Mouse (Mus musculus): ENCODE measurements around the gene 2810004N23Rik. TPM values are rescaled to one million over a fixed set of nuclear protein-coding genes. Genes with fewer than 3 reads are reported as not detected.

Gene 2810004N23Rik
- total and polyA plus RNA-seq, 3 experiments: 49.3 to 74.1 (median 52.6) TPM

DNA sequence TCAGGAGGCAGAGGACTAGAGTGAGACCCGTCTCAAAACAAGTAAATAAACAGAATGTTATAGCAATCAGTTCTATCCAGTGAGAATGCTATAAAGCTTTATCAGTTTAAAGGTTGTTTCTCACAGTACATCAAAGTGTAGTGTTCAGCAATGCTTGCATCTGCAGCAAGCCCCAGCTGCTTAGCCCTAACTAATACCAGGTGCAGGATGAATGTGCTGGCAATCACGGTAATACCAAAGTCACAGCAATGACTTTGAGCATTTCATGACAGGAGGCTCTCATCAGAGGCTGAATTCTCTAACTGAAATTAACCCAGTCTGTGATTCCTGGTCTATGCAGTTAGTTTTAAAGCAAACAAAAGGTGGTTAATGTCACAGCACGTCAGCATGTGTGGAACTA is 29.7 kb upstream of the 2810004N23Rik start:
- H3K4me1 ChIP-seq (ENCODE audit: insufficient read depth, low read depth, low read length): peaks cover 64% of the 10 kb centered on the region
- ATAC-seq (ENCODE audit: extremely low read depth, insufficient number of reproducible peaks, low FRiP score, poor library complexity, severe bottlenecking) (no peak), DNase-seq (ENCODE audit: low spot score) (no peak)
- TF ChIP-seq POLR2AphosphoS5 (IDR thresholded peaks at IDR 0.05; ENCODE audit: insufficient replicate concordance, low read depth, low read length) (no peak), GATA2 (IDR thresholded peaks at IDR 0.05; ENCODE audit: borderline replicate concordance, low read depth, low read length) (no peak), TAL1 (conservative IDR thresholded peaks at IDR 0.05; ENCODE audit: low read depth, low read length) (no peak), GATA1 (IDR thresholded peaks at IDR 0.05; ENCODE audit: borderline replicate concordance, low read length) (no peak), CTCF (IDR thresholded peaks at IDR 0.05; ENCODE audit: low read depth, low read length) (no peak)
- no peaks in the 10 kb centered on the region for H3K27me3 ChIP-seq (ENCODE audit: insufficient read depth, low read length)
- no peak overlapping the region; the same call in 1 of the 2 replicates for H3K4me3 ChIP-seq (ENCODE audit: low read depth, low read length)
- H3K9me3 ChIP-seq (replicated peaks): peaks cover 4% of the 10 kb centered on the region
- peaks cover 90% of the 10 kb centered on the region for H3K36me3 ChIP-seq (replicated peaks)

DNA sequence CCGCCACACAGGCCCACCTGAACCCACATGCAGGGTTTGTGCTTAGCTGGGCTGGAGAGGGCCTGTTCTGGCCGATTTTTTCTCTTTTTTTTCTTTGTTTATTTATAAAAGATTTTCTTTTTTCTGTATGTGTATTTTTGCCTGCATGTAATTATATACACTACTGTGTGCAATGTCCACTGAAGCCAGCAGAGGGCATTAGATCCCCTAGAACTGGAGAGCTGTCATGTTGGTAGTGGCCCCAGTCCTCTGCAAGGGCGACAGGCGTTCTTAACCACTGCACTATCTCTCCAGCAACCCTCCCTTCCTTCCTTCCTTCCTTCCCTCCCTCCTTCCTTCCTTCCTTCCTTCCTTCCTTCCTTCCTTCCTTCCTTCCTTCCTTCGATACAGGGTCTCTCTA is 25.5 kb upstream of the 2810004N23Rik start:
- H3K4me3 ChIP-seq (ENCODE audit: low read depth, low read length): no peak overlapping the region
- peaks cover 8% of the 10 kb centered on the region for H3K9me3 ChIP-seq (replicated peaks)
- no peak for ATAC-seq (ENCODE audit: extremely low read depth, insufficient number of reproducible peaks, low FRiP score, poor library complexity, severe bottlenecking)
- DNase-seq (ENCODE audit: low spot score): no peak
- H3K4me1 ChIP-seq (ENCODE audit: insufficient read depth, low read depth, low read length): peaks cover 29% of the 10 kb centered on the region
- TF ChIP-seq POLR2AphosphoS5 (IDR thresholded peaks at IDR 0.05; ENCODE audit: insufficient replicate concordance, low read depth, low read length): no peak
- no peak for TF ChIP-seq TAL1 (conservative IDR thresholded peaks at IDR 0.05; ENCODE audit: low read depth, low read length)
- TF ChIP-seq CTCF (IDR thresholded peaks at IDR 0.05; ENCODE audit: low read depth, low read length): no peak
- no peak for TF ChIP-seq GATA1 (IDR thresholded peaks at IDR 0.05; ENCODE audit: borderline replicate concordance, low read length)
- no peak for TF ChIP-seq GATA2 (IDR thresholded peaks at IDR 0.05; ENCODE audit: borderline replicate concordance, low read depth, low read length)
- peaks cover 98% of the 10 kb centered on the region for H3K36me3 ChIP-seq (replicated peaks)
- H3K27me3 ChIP-seq (ENCODE audit: insufficient read depth, low read length): no peaks in the 10 kb centered on the region

DNA sequence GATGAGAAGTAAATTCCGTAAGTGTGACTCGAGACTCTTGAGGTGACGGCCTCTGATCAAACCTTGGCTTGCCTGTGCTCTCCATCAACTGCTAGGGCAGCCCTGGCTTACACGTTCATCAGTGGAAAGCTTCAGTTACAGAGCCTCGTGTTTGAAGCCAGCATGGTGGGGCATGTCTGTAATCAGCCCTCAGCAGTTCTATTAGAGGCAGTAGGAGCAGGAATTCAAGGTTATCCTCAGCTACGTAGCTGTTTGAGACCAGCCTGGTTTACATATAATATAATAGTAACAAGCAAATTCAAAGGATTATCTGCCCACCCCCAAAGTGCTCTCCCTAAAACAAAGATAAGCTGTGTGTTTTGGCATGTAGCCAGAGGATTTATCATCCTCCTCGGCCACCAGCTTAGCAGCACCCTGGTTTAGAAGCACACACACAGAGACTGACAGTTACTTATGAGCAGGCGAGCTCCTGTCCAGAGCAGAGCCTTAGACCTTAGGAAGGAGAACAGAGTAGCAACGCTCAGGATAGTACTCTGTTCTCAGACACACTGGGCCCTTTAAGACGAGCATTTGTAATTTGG is 16.1 kb upstream of the 2810004N23Rik start:
- Histone ChIP-seq H3K4me3 (ENCODE audit: low read depth, low read length) (no peak overlapping the region), H3K27me3 (ENCODE audit: insufficient read depth, low read length) (no peaks in the 10 kb centered on the region), H3K4me1 (ENCODE audit: insufficient read depth, low read depth, low read length) (peaks cover 12% of the 10 kb centered on the region; the same call in 1 of the 2 replicates), H3K36me3 (replicated peaks) (peaks cover 98% of the 10 kb centered on the region), H3K9me3 (replicated peaks) (no peaks in the 10 kb centered on the region)
- DNase-seq (ENCODE audit: low spot score): no peak
- no peak for ATAC-seq (ENCODE audit: extremely low read depth, insufficient number of reproducible peaks, low FRiP score, poor library complexity, severe bottlenecking)
- TF ChIP-seq TAL1 (conservative IDR thresholded peaks at IDR 0.05; ENCODE audit: low read depth, low read length) (no peak), GATA2 (IDR thresholded peaks at IDR 0.05; ENCODE audit: borderline replicate concordance, low read depth, low read length) (no peak), CTCF (IDR thresholded peaks at IDR 0.05; ENCODE audit: low read depth, low read length) (no peak), GATA1 (IDR thresholded peaks at IDR 0.05; ENCODE audit: borderline replicate concordance, low read length) (no peak), POLR2AphosphoS5 (IDR thresholded peaks at IDR 0.05; ENCODE audit: insufficient replicate concordance, low read depth, low read length) (no peak)

- no peaks in the 10 kb centered on the region for H3K9me3 ChIP-seq (replicated peaks)
- DNase-seq (ENCODE audit: low spot score) (no peak), ATAC-seq (ENCODE audit: extremely low read depth, insufficient number of reproducible peaks, low FRiP score, poor library complexity, severe bottlenecking) (no peak)
- H3K4me1 ChIP-seq (ENCODE audit: insufficient read depth, low read depth, low read length): peaks cover 12% of the 10 kb centered on the region; the same call in 1 of the 2 replicates
- no peak overlapping the region for H3K4me3 ChIP-seq (ENCODE audit: low read depth, low read length)
- no peaks in the 10 kb centered on the region for H3K27me3 ChIP-seq (ENCODE audit: insufficient read depth, low read length)
- H3K36me3 ChIP-seq (replicated peaks): peaks cover 98% of the 10 kb centered on the region
- TF ChIP-seq GATA1 (IDR thresholded peaks at IDR 0.05; ENCODE audit: borderline replicate concordance, low read length): no peak
- TF ChIP-seq GATA2 (IDR thresholded peaks at IDR 0.05; ENCODE audit: borderline replicate concordance, low read depth, low read length): no peak
- no peak for TF ChIP-seq CTCF (IDR thresholded peaks at IDR 0.05; ENCODE audit: low read depth, low read length)
- no peak for TF ChIP-seq POLR2AphosphoS5 (IDR thresholded peaks at IDR 0.05; ENCODE audit: insufficient replicate concordance, low read depth, low read length)
- TF ChIP-seq TAL1 (conservative IDR thresholded peaks at IDR 0.05; ENCODE audit: low read depth, low read length): no peak
These were observed 15.2 kb upstream of the 2810004N23Rik start for GRCm38 (mm10) chr8:124878141-124878540.

DNA sequence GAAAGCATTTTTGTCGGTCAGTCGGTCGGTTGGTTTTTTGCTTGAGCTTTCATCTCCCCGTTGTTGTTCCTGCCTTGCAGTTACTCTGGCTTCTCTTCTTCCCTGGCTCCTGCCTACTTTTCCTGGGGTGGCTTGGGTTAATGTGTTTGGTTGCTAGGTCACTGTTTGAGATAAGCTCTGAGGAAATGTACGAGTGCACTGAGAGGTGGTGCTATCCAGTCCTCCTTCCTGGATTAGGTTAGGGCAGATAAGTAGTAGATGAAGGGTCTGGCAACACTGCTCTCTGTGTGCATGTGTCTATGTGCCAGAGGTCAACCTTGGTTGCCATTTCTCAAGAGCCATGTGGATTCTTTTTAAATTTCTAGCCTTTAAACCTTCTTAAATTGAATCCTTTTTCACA is 9.8 kb upstream of the 2810004N23Rik start:
- peaks cover 98% of the 10 kb centered on the region for H3K36me3 ChIP-seq (replicated peaks)
- no peak overlapping the region for H3K4me3 ChIP-seq (ENCODE audit: low read depth, low read length)
- H3K9me3 ChIP-seq (replicated peaks): no peaks in the 10 kb centered on the region
- no peak for DNase-seq (ENCODE audit: low spot score)
- no peaks in the 10 kb centered on the region for H3K27me3 ChIP-seq (ENCODE audit: insufficient read depth, low read length)
- ATAC-seq (ENCODE audit: extremely low read depth, insufficient number of reproducible peaks, low FRiP score, poor library complexity, severe bottlenecking): no peak
- TF ChIP-seq TAL1 (conservative IDR thresholded peaks at IDR 0.05; ENCODE audit: low read depth, low read length) (no peak), POLR2AphosphoS5 (IDR thresholded peaks at IDR 0.05; ENCODE audit: insufficient replicate concordance, low read depth, low read length) (no peak), GATA1 (IDR thresholded peaks at IDR 0.05; ENCODE audit: borderline replicate concordance, low read length) (no peak), GATA2 (IDR thresholded peaks at IDR 0.05; ENCODE audit: borderline replicate concordance, low read depth, low read length) (no peak), CTCF (IDR thresholded peaks at IDR 0.05; ENCODE audit: low read depth, low read length) (no peak)
- H3K4me1 ChIP-seq (ENCODE audit: insufficient read depth, low read depth, low read length): peaks cover 18% of the 10 kb centered on the region

DNA sequence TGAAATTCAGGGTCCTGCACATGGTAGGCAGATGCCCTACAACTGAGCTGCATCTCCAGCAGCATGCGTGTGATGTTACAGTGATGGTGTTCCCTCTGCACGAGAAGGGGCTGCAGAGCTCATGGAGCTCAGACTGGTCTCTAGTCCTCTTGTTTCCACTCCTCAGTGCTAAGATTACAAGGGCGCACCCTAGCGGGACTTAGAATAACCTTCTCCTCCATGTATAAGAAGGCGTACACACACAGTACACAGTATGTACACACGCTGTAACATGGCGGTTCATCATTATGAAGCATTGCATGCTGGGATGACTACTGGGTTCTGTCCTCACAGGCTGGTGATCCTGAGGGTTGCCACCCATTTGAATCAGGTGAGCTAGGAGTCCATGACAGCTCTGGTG is 9.2 kb upstream of the 2810004N23Rik start:
- no peak overlapping the region for H3K4me3 ChIP-seq (ENCODE audit: low read depth, low read length)
- TF ChIP-seq GATA2 (IDR thresholded peaks at IDR 0.05; ENCODE audit: borderline replicate concordance, low read depth, low read length) (no peak), GATA1 (IDR thresholded peaks at IDR 0.05; ENCODE audit: borderline replicate concordance, low read length) (no peak), CTCF (IDR thresholded peaks at IDR 0.05; ENCODE audit: low read depth, low read length) (no peak), POLR2AphosphoS5 (IDR thresholded peaks at IDR 0.05; ENCODE audit: insufficient replicate concordance, low read depth, low read length) (no peak), TAL1 (conservative IDR thresholded peaks at IDR 0.05; ENCODE audit: low read depth, low read length) (no peak)

More for the DNA sequence above, 9.2 kb upstream of the 2810004N23Rik start:
- ATAC-seq (ENCODE audit: extremely low read depth, insufficient number of reproducible peaks, low FRiP score, poor library complexity, severe bottlenecking) (no peak), DNase-seq (ENCODE audit: low spot score) (no peak)
- Histone ChIP-seq H3K36me3 (replicated peaks) (peaks cover 98% of the 10 kb centered on the region), H3K4me1 (ENCODE audit: insufficient read depth, low read depth, low read length) (peaks cover 24% of the 10 kb centered on the region), H3K27me3 (ENCODE audit: insufficient read depth, low read length) (no peaks in the 10 kb centered on the region), H3K9me3 (replicated peaks) (no peaks in the 10 kb centered on the region)

Measured in G1E (cell line).